Mouse (Mus musculus): ENCODE data around the gene Wdr11.
A peak's percentile ranks its signal among the peaks of the same experiment; 100 is the strongest.

Wdr11 gene

DNA sequence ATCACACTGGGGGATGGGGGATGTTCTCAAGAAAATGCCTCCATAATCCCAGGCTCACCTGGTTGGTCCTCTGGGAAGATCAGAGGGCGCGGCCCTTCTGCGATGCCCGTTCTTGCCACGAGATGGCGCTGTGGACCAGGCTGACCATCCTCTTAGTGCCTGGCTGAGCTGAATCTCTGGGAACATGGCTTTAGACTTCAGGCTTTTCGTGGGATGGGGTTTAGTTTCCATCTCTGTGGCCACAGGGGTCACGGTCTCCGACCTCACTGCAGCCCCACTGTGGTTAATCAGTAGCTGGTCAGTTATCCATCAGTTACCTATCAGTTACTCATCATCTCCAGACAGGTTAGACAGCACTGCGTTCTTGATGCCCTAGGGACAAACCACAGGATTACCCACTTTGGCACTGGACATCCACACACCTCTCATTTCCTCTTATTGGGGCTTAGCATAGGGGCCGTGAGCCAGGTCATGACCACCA is 62.2 kb downstream of the Wdr11 start:
- DNase-seq (ENCODE audit: low read depth): peak; percentile 36

DNA sequence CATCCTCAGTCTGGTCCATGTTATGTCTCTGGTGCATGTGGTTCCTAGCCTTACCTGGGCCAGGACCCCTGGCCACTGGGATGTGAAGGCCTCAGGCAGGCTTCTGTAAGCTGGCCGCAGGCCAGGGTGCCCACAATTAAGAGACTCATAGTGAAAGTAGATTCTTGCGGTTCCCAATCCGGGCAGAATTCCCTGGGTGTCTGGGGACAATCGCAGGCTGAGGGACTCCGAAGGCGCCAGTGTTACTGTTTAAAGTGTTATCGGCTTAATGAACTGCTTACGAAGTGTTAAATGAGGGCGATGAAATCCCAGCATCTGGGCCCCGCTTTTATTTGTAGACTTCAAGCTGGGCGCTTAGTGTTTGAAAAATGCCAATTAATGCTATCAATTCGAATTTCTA is 63.3 kb downstream of the Wdr11 start:
- no peak for DNase-seq (ENCODE audit: low read depth)

- no peak for DNase-seq (ENCODE audit: low read depth)
Observed at GRCm38 (mm10) chr7:129655604-129656226, 64.1 kb downstream of the Wdr11 start.

DNA sequence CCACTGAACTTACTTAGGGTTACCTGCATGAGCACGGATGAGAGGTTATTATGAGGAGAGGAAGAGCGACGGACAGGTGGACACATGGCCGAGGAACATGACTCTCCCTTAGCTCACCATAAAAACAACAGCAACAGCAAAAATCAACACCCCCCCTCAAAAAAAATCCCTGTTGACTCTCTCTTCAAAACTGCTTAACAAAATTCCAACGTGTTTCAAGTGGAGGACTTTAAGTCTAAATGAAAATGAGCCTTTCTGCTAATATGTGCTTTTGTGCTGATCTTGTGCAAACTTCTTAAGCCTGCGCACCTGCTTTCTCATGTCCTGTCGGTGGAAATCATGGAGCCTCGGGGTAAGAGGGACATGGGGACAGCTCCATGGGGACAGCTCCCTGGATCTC is 66.2 kb downstream of the Wdr11 start:
- no peak for DNase-seq (ENCODE audit: low read depth)

DNA sequence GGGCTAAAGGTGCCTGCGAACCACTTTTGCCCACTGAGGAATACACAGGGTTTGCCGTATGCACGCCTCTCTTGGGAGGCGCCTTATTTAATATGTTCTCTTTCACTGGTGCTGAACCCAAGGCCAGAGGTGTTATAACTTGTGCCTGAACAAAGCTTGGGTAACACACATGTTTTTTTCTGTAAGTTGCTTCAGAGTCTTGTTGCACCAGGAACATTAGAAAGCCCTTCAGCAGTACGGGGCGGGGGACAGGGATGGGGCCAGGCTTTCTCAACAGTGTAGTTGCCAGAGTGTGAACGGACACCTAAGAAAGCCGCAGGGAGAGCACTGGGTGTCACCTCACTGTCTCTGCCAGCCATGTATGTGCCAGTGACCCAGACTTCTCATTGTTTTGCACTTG is 68.1 kb downstream of the Wdr11 start:
- no peak for DNase-seq (ENCODE audit: low read depth)

DNA sequence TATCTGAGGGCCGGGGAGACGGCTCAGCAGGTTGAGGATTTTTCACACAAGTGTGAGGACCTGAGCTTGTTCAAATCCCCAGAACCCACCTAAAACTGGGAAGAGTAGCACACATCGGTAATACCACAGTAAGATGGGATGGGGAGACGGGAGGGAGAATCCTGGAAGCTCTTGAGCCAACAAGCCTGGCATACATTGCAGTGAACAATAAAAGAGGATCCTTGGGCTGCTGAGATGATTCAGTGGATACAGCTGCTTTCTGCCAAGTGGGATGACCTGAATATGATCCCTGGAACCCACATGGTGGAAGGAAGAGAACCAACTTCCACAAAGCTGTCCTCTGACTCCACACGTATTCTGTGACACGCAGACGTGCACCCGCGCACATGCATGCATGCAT is 68.9 kb downstream of the Wdr11 start:
- no peak for DNase-seq (ENCODE audit: low read depth)

- DNase-seq (ENCODE audit: low read depth): no peak
Observed at GRCm38 (mm10) chr7:129662051-129662789, 70.6 kb downstream of the Wdr11 start.

GRCm38 (mm10) chr7:129663781-129664505 is 72.3 kb downstream of the Wdr11 start:
- DNase-seq (ENCODE audit: low read depth): no peak

GRCm38 (mm10) chr7:129665411-129665810 is 73.7 kb downstream of the Wdr11 start:
- DNase-seq (ENCODE audit: low read depth): no peak

DNA sequence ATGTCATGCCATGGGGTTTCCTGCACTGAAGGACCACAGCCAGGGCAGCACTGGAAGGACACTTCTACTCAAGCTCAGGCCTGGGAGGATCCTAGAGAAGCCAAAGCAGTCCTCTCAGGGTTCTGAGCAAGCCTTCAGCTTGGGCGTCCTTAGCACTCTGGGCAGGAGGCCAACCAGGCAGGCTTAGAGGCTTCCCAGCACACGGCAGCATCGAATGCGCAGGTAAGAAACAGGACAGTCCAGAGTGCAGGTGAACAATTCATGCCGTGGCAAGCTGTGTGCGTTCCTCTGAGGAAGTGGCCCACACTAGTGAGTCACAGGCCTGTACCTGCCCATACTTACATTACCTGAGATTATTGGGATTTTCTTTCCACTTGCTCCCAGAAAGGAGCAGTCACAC is 74.3 kb downstream of the Wdr11 start:
- DNase-seq (ENCODE audit: low read depth): no peak

DNA sequence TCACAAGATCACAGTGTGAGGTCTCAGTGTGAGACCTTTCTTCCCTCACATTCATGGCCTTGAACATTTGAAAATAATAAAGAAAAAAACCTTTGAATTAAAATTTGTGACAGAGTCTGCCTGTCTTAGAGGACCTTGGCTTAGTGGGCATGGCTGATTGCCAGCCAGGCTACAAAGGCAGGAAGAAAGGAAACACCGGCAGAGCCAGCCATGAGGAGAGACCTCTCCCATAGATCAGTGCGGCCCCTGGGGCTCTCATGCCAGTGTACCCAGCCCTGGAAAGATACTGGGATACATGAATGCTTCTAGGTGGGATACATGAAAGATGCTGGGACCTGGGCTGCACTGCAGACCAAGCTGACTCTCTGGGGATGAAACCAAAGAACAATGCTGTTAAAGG is 74.9 kb downstream of the Wdr11 start:
- no peak for DNase-seq (ENCODE audit: low read depth)

DNA sequence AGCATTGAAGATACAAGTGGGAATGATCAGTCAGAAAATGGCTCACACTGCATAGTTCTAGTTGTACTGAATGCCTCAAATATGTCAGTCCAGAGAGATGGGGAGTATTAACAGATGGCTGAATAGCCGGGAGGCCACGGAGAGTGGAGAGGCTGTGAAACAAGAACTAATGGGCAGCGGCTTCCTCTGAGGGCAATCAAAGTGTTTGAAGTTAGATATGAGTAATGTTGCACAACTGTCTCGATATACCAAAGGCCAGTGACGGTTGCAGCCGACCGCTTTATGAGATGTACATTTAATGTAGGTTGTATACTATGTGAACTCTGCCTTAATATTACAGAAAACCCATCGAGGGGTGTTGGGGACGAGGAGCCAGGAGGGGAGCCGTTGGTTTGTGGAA is 78.6 kb downstream of the Wdr11 start:
- no peak for DNase-seq (ENCODE audit: low read depth)

GRCm38 (mm10) chr7:129671675-129672651 is 80.3 kb downstream of the Wdr11 start:
- no peak for DNase-seq (ENCODE audit: low read depth)

DNA sequence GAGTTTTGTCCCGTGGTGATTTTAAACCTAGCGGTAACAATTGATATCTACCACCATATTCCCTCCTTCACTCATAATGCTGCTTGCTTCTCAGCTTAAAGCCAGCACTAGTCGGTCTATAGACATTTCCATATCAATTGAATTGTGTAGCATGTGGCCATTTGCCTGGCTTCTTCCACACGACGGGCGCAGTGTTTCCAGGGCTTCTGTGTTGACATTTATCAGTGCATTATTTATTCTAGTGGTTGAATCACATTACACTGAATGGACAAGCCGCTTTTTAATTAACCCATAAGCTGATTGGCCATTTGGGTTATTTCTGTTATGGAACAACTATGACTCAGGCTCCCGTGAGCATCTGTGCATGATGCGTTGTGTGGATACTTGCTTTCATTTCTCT is 82.1 kb downstream of the Wdr11 start:
- no peak for DNase-seq (ENCODE audit: low read depth)

GRCm38 (mm10) chr7:129674558-129674957 is 82.9 kb downstream of the Wdr11 start:
- no peak for DNase-seq (ENCODE audit: low read depth)

DNA sequence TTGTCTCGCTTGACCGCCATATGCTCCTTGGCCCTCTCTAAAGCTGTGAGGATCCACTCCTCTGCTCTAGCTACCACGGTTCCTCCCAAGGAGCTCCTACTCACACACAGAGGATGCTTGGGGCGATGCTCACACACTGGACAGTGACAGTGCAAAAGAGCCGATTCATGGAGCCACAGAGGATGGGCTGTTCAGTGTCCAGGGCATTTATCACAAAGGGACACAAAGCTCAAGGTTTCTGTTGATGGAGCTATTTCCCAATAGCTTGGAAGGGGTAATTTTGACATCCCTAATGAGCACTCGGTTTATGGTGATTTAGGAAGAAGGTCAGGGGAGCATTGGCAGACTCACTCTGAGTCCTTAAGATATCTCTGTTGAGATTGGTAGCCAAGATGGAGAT is 84.2 kb downstream of the Wdr11 start:
- DNase-seq (ENCODE audit: low read depth): no peak

DNA sequence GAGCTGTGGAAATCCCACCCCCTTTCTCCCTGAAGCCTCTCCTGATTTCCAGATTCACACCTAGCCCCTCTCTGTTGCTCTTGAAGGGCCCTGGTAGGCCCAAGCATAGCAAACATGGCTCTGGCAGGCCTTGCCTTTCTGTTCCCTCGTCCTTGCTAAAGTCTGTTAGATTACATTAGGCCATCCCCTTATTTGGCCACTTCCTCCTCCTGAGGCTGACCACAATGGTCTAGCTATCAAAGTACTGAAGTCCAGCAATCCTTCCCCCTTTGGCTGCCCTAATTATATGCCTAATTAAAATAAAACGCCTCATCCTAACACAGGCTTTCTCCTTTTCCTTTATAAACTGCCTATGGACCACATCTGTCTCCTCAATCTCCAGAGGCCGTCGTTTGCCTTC is 85.5 kb downstream of the Wdr11 start:
- DNase-seq (ENCODE audit: low read depth): peak; percentile 14

GRCm38 (mm10) chr7:129678431-129678830 is 86.8 kb downstream of the Wdr11 start:
- no peak for DNase-seq (ENCODE audit: low read depth)

GRCm38 (mm10) chr7:129678972-129679371 is 87.3 kb downstream of the Wdr11 start:
- DNase-seq (ENCODE audit: low read depth): no peak

GRCm38 (mm10) chr7:129680534-129681210 is 89.0 kb downstream of the Wdr11 start:
- peak; percentile 12 for DNase-seq (ENCODE audit: low read depth)

DNA sequence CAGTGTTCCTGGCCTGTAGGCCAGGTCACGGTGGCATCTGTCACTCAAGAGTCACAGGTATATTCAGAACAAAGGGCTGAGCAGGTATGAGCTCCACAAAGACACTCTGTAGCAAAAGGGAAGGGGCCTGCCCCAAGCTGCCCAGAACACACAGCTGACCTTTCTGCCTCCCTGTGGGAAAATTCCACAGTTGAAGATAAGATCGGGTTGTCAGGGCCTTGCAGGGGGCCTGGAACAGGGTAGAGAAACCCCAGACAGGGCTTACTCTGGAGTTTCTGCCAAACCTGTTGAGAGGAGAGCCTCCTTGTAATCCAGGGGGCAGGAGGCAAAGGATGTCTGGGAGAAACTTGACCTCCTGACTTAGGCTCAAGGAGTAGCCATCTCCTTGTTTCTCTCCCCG is 90.9 kb downstream of the Wdr11 start:
- no peak for DNase-seq (ENCODE audit: low read depth)
